Mouse (Mus musculus): ENCODE measurements around the gene 3110082I17Rik. TPM values are rescaled to one million over a fixed set of nuclear protein-coding genes. Genes with fewer than 3 reads are reported as not detected.

Gene 3110082I17Rik
- total and polyA plus RNA-seq, 3 experiments: 16.4 to 48.6 (median 18.8) TPM

- no peaks in the 10 kb centered on the region for H3K27me3 ChIP-seq (ENCODE audit: insufficient read depth, low read length)
- no peak for ATAC-seq (ENCODE audit: extremely low read depth, insufficient number of reproducible peaks, low FRiP score, poor library complexity, severe bottlenecking)
- no peak for DNase-seq (ENCODE audit: low spot score)
- TF ChIP-seq CTCF (IDR thresholded peaks at IDR 0.05; ENCODE audit: low read depth, low read length) (no peak), POLR2AphosphoS5 (IDR thresholded peaks at IDR 0.05; ENCODE audit: insufficient replicate concordance, low read depth, low read length) (no peak), TAL1 (conservative IDR thresholded peaks at IDR 0.05; ENCODE audit: low read depth, low read length) (no peak), GATA2 (IDR thresholded peaks at IDR 0.05; ENCODE audit: borderline replicate concordance, low read depth, low read length) (no peak), GATA1 (IDR thresholded peaks at IDR 0.05; ENCODE audit: borderline replicate concordance, low read length) (no peak)
- peaks cover 22% of the 10 kb centered on the region for H3K4me1 ChIP-seq (ENCODE audit: insufficient read depth, low read depth, low read length)
- no peaks in the 10 kb centered on the region for H3K9me3 ChIP-seq (replicated peaks)
- peaks cover 96% of the 10 kb centered on the region for H3K36me3 ChIP-seq (replicated peaks)
- H3K4me3 ChIP-seq (ENCODE audit: low read depth, low read length): no peak overlapping the region
These were observed 53.0 kb downstream of the 3110082I17Rik start for GRCm38 (mm10) chr5:139407121-139407885.

- ATAC-seq (ENCODE audit: extremely low read depth, insufficient number of reproducible peaks, low FRiP score, poor library complexity, severe bottlenecking): no peak
- Histone ChIP-seq H3K27me3 (ENCODE audit: insufficient read depth, low read length) (no peaks in the 10 kb centered on the region), H3K4me3 (ENCODE audit: low read depth, low read length) (no peak overlapping the region), H3K9me3 (replicated peaks) (no peaks in the 10 kb centered on the region), H3K4me1 (ENCODE audit: insufficient read depth, low read depth, low read length) (peaks cover 20% of the 10 kb centered on the region), H3K36me3 (replicated peaks) (peaks cover 92% of the 10 kb centered on the region)
- TF ChIP-seq CTCF (IDR thresholded peaks at IDR 0.05; ENCODE audit: low read depth, low read length) (no peak), POLR2AphosphoS5 (IDR thresholded peaks at IDR 0.05; ENCODE audit: insufficient replicate concordance, low read depth, low read length) (no peak), TAL1 (conservative IDR thresholded peaks at IDR 0.05; ENCODE audit: low read depth, low read length) (no peak), GATA1 (IDR thresholded peaks at IDR 0.05; ENCODE audit: borderline replicate concordance, low read length) (no peak), GATA2 (IDR thresholded peaks at IDR 0.05; ENCODE audit: borderline replicate concordance, low read depth, low read length) (no peak)
- no peak for DNase-seq (ENCODE audit: low spot score)
These were observed 54.4 kb downstream of the 3110082I17Rik start for GRCm38 (mm10) chr5:139405953-139406352.

GRCm38 (mm10) chr5:139405478-139405877 is 54.8 kb downstream of the 3110082I17Rik start:
- H3K27me3 ChIP-seq (ENCODE audit: insufficient read depth, low read length): no peaks in the 10 kb centered on the region
- TF ChIP-seq GATA2 (IDR thresholded peaks at IDR 0.05; ENCODE audit: borderline replicate concordance, low read depth, low read length): no peak
- no peak for TF ChIP-seq TAL1 (conservative IDR thresholded peaks at IDR 0.05; ENCODE audit: low read depth, low read length)
- no peak for TF ChIP-seq POLR2AphosphoS5 (IDR thresholded peaks at IDR 0.05; ENCODE audit: insufficient replicate concordance, low read depth, low read length)
- no peak for TF ChIP-seq CTCF (IDR thresholded peaks at IDR 0.05; ENCODE audit: low read depth, low read length)
- no peak for TF ChIP-seq GATA1 (IDR thresholded peaks at IDR 0.05; ENCODE audit: borderline replicate concordance, low read length)
- H3K36me3 ChIP-seq (replicated peaks): peaks cover 92% of the 10 kb centered on the region
- no peak overlapping the region for H3K4me3 ChIP-seq (ENCODE audit: low read depth, low read length)
- DNase-seq (ENCODE audit: low spot score): no peak
- no peaks in the 10 kb centered on the region for H3K9me3 ChIP-seq (replicated peaks)
- peaks cover 20% of the 10 kb centered on the region for H3K4me1 ChIP-seq (ENCODE audit: insufficient read depth, low read depth, low read length)
- no peak for ATAC-seq (ENCODE audit: extremely low read depth, insufficient number of reproducible peaks, low FRiP score, poor library complexity, severe bottlenecking)

GRCm38 (mm10) chr5:139404801-139405401 is 55.4 kb downstream of the 3110082I17Rik start, which contains the start of gene C130050O18Rik:
Gene C130050O18Rik, plus strand, starts transcription at chr5:139405280.
- Histone ChIP-seq H3K27me3 (ENCODE audit: insufficient read depth, low read length) (no peaks in the 10 kb centered on the region), H3K4me1 (ENCODE audit: insufficient read depth, low read depth, low read length) (peaks cover 20% of the 10 kb centered on the region), H3K4me3 (ENCODE audit: low read depth, low read length) (no peak within 1 kb of the TSS), H3K36me3 (replicated peaks) (peaks cover 92% of the 10 kb centered on the region), H3K9me3 (replicated peaks) (no peaks in the 10 kb centered on the region)
- no peak for ATAC-seq (ENCODE audit: extremely low read depth, insufficient number of reproducible peaks, low FRiP score, poor library complexity, severe bottlenecking)
- TF ChIP-seq TAL1 (conservative IDR thresholded peaks at IDR 0.05; ENCODE audit: low read depth, low read length) (no peak), CTCF (IDR thresholded peaks at IDR 0.05; ENCODE audit: low read depth, low read length) (no peak), GATA2 (IDR thresholded peaks at IDR 0.05; ENCODE audit: borderline replicate concordance, low read depth, low read length) (no peak), GATA1 (IDR thresholded peaks at IDR 0.05; ENCODE audit: borderline replicate concordance, low read length) (no peak), POLR2AphosphoS5 (IDR thresholded peaks at IDR 0.05; ENCODE audit: insufficient replicate concordance, low read depth, low read length) (no peak)
- DNase-seq (ENCODE audit: low spot score): no peak

GRCm38 (mm10) chr5:139403692-139404260 is 56.6 kb downstream of the 3110082I17Rik start:
- Histone ChIP-seq H3K4me3 (ENCODE audit: low read depth, low read length) (no peak overlapping the region), H3K36me3 (replicated peaks) (peaks cover 89% of the 10 kb centered on the region), H3K27me3 (ENCODE audit: insufficient read depth, low read length) (no peaks in the 10 kb centered on the region), H3K9me3 (replicated peaks) (no peaks in the 10 kb centered on the region), H3K4me1 (ENCODE audit: insufficient read depth, low read depth, low read length) (peaks cover 22% of the 10 kb centered on the region)
- DNase-seq (ENCODE audit: low spot score) (no peak), ATAC-seq (ENCODE audit: extremely low read depth, insufficient number of reproducible peaks, low FRiP score, poor library complexity, severe bottlenecking) (no peak)
- TF ChIP-seq GATA2 (IDR thresholded peaks at IDR 0.05; ENCODE audit: borderline replicate concordance, low read depth, low read length): no peak
- no peak for TF ChIP-seq GATA1 (IDR thresholded peaks at IDR 0.05; ENCODE audit: borderline replicate concordance, low read length)
- no peak for TF ChIP-seq POLR2AphosphoS5 (IDR thresholded peaks at IDR 0.05; ENCODE audit: insufficient replicate concordance, low read depth, low read length)
- no peak for TF ChIP-seq TAL1 (conservative IDR thresholded peaks at IDR 0.05; ENCODE audit: low read depth, low read length)
- no peak for TF ChIP-seq CTCF (IDR thresholded peaks at IDR 0.05; ENCODE audit: low read depth, low read length)

- DNase-seq (ENCODE audit: low spot score) (no peak), ATAC-seq (ENCODE audit: extremely low read depth, insufficient number of reproducible peaks, low FRiP score, poor library complexity, severe bottlenecking) (no peak)
- Histone ChIP-seq H3K4me3 (ENCODE audit: low read depth, low read length) (no peak overlapping the region), H3K9me3 (replicated peaks) (no peaks in the 10 kb centered on the region), H3K4me1 (ENCODE audit: insufficient read depth, low read depth, low read length) (peaks cover 39% of the 10 kb centered on the region), H3K27me3 (ENCODE audit: insufficient read depth, low read length) (no peaks in the 10 kb centered on the region), H3K36me3 (replicated peaks) (peaks cover 85% of the 10 kb centered on the region)
- no peak for TF ChIP-seq CTCF (IDR thresholded peaks at IDR 0.05; ENCODE audit: low read depth, low read length)
- TF ChIP-seq GATA1 (IDR thresholded peaks at IDR 0.05; ENCODE audit: borderline replicate concordance, low read length): no peak
- no peak for TF ChIP-seq GATA2 (IDR thresholded peaks at IDR 0.05; ENCODE audit: borderline replicate concordance, low read depth, low read length)
- no peak for TF ChIP-seq TAL1 (conservative IDR thresholded peaks at IDR 0.05; ENCODE audit: low read depth, low read length)
- no peak for TF ChIP-seq POLR2AphosphoS5 (IDR thresholded peaks at IDR 0.05; ENCODE audit: insufficient replicate concordance, low read depth, low read length)
These were observed 58.2 kb downstream of the 3110082I17Rik start for GRCm38 (mm10) chr5:139402106-139402505.
